Mouse (Mus musculus): ENCODE measurements around the gene Hras.

Hras gene

DNA sequence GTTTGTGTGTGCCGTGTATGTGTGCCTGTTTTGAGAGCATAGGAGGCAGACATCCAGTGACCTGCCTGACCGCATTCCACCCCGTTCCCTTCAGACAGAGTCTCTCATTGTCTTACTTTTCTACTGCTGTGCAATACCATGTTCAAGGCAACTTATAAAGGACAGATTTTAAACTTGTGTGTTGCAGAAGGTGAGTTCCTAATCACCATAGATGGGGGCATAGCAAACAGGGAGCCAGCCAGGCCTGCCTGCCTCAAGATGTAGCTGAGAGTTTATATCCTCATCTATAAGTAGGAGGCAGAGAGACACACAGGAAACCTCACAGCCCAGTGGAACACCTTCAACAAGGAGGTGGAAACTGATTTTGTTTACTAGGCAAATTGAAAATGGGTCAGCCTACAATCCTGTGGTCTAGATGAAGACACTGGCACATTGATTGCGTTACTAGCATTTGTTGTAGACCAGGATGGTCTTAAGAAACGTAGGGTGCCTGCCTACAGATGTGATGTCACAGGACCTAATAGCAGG lies 20.4 kb downstream of the Hras start:
- DNase-seq = no peak

DNA sequence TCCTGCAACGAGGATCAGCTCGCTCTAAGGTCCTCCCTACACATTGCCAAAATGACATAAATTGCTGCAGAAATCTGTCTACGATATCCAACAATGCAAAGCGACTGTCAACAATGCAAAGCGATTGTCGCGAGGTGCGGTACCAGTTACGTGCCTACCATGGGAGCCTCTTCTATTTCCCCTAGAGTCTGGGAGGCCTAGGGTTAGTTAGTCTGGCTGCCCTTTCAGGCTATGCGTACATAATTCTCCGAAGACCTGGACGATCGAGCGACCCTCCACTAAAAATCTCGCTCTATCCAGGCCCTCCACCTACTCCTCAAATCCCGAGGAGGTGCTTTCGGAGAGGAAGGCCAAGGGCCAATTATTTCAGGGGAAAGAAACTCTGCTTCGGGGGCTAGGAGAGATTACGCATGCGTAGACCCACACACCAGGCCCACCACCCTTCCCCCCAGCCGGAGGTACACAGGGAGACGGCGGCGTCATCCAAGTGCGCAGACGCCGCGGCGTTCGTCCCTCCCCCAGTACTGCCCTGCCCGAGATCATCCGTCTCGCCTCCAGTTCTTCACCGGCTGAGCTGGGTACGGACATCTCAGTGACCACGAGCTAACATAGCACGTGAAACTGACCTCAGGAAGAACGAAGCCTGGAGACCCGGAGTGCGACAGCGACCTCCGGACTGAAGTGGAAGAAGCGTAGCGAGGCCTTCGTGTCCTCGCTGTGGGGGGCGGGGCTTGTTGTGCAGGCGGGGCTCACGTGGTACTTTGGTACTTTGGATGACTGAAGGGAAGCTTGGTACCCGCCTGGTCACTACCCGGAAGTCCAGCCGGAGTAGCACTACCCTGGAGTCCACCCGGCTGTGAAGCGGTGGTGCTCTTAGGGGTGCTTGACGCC lies 21.4 kb downstream of the Hras start, which contains the start of gene Rnh1:
TSS of gene Rnh1 (minus strand) at position 742 of the 891 bp plus-strand sequence.
- peak; percentile 91 for DNase-seq

DNA sequence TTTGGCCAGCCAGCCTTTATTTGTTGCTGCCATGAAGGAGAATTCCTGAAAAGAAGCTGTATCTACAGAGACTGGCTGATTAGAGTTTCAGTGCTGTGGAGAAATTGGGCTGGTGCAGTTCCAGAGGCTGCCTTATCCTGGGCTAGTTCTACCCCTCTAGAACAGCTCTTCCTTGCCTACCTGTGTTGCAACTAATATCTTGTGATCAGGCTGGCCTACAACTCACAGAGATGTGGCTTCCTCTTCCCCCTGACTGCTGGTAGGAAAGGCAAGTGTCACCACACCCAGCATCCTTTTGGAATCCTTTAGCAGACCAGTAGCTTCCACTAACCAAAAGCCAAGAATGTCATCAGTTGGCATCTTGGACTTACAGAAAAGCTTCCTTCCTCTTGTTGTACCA lies 23.9 kb downstream of the Hras start:
- DNase-seq = no peak

DNA sequence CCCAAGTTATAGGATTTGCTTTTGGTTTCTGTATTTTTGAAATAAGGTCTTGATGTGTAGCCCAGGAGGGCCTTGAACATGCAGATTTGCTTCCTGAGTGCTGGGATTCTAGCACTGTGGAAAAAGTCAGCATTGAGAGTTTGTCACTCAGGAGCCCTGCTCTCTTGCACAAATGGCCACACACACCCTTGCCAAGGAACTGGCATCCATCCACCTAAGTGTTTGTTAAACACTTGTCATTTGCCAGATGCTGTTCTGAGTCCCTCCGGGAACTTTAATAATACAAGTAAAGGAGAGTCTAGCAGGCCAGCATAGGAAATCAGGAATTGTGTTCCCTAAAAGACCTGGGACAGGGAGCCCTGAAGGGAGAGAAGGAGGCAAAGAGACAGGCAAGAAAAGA lies 24.5 kb downstream of the Hras start:
- DNase-seq = peak; percentile 67

DNA sequence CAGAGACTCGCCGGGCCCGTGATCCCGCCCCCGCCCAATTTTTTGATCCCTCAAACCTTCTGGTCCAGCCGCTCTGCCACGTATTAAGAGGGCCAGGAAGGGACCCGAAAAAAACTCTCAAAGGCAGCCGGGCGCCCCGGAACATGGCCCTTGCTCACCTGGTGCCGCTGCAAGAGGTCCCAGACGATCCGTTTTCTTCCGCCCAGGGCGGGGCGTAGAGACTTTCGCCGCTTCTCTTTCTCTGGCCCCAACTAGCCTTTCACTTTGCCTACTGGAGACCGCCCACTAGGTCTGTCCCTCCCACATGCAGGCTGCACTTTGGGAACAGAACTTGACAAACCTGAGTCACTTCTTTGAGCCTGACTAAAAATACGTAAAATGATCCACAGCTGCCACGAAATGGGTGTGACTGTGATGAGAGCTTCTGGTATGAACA lies 25.3 kb downstream of the Hras start:
- peak; percentile 78 for DNase-seq

DNA sequence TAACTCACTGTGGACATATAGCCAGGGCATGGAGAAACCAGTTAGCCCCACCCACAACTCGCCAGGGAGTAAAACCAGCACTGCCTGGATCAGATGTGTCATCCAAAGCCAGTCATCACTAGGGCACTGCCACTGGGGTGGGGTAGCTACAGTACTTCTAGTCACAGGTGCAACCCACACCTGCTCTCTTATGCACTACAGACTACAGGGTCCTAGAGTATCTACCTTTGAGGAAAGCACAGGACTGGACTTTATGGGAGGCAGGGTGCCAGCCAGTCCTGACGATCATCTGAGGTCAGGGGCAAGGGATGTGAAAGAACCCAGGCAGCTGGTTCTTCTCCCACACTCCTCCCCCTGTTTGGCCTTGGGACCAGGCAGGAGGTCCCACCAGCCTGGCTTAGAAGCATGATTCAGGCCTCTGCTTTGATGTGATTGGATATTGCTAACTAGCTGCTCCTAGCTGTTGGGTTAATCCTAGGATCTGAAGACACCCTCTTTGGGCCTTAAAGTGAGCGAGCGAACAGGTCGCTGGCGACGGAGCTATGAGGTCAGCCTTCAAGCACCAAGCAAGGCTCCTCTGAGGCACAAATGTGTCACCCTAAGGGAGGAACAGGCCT lies 25.8 kb downstream of the Hras start:
- peak; percentile 64 for DNase-seq

DNA sequence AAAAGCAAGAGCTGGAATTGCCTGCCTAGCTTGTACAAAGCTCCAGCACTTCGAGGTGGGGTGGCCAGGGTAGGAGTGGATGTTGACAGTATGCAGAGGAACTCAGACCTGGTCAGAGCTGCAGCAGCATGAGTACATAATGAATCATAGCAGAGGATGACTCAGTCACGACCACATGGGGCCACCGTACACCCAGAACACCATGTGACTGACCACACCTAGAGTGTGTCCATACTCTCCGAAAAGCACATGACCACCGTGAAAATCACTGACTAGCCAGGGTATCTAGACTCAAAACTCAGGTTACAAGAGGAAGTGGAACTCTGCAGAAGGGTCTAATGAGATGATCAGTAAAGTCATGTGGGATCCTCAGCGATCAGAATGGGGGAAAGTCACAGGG lies 29.0 kb downstream of the Hras start:
- DNase-seq = peak; percentile 15

DNA sequence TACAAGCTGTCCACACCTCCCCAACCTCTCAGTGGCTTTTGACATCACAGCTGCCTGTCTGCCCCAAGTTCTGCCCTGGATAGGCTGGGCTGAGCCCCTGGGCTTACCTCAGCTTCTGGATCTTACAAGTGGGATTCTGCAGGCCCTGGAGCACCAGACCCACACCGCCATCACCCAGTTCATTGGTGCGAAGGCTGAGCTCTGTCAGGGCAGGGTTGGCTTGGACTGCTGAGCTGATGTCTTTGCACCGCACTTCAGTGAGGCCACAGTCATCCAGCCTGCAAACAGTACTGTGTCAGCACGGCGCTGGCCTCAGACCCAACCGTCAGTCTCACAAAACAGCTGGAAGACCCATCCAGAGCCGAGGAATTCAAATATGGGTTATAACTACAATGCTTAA lies 29.4 kb downstream of the Hras start:
- DNase-seq = no peak

DNA sequence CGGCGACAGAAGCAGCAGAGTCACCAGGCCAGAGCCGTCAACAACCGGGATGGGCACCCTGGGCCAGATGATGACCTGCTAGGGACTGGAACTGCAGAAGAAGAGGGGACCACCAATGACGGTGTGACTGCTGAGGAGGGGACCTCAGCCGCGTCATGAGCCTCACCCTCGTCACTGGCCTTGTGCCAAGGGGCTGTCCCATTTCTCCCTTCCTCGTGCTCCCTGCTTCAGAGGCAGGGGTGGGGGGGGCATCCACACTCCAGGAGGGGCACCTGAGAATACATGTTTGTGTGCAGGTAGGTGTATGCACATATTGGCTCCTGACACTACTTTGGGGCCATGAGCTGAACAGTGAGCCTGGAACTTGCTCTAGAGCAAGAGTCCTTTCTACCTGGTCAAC lies 38.4 kb downstream of the Hras start:
- DNase-seq = no peak

DNA sequence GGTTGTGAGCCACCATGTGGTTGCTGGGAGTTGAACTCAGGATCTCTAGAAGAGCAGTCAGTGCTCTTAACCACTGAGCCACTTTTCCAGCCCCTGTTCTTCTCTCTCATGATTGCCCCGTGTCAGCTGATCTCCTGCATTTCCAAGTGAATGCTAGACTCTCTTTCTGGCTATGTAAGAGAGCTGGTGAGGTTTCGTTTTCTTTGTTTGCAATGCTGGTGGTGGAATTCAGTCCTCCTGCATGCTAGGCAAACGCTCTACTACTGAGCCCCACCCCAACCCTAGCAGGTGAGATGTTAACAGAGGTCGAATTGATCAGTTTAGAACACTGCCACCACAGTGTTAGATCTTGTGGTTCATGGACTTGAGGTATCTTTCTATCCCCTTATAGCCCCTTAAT lies 45.2 kb downstream of the Hras start:
- no peak for DNase-seq

DNA sequence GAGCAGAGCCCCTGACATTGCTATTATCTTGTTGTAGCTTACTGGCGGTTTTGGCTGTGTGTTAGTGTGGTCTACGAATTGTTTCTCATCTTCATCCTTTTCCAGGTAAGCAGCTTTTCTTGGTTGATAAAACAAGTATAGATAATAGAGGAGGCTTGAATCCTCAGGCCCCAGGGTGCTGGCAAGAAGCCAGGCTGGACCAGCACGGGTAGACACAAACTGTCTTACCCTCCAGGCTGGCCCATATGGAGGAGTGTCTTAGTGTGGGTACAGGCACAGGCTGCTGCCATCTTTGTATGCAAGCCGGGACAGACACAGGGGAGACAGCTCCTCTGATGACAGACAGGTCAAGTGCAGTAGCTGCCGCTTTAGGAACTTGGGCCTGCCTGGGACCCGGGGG lies 46.8 kb downstream of the Hras start:
- DNase-seq = no peak

DNA sequence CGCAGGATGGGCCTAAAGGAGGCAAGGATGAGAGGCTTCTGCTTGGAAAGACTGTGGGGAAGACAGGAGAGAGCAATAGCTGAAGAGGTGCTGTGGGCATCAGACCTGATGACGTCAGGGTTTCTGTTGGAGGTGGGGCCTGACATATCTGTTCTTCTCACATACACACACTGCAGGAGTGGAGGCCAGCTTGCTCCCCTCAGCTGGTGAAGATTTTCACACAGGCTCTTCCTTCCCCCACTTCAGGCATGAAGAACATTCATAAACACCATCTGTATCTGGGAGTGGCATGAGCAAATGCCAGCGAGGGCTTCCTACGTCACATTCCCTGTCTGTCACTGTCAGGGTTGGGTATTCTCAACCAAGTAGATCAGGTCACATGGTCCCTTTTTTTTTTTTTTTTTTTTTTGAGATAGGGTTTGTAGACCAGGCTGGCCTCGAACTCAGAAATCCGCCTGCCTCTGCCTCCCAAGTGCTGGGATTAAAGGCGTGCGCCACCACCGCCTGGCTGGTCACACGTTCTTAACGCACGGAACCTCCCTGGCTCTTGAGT lies 47.7 kb downstream of the Hras start:
- DNase-seq = no peak

DNA sequence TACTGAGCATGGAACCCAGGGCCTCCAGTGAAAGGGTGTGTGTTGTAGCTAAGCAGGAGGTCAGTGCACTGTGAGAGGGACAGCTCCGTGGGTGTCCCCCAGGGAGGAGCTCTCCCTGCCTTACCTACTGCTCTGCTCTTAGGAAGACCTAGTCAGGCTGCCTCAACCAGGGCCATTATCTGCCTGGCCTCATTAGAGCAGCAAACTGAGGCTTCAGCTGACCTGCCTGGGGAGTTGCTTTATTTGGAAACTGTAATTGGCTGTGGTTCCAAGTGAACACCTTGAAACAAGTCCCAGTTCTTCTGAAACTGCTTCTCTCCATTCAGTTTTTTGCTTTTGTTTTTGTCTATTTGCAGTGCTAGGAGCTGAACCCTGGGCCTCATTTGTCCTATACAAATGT lies 48.4 kb downstream of the Hras start:
- no peak for DNase-seq

DNA sequence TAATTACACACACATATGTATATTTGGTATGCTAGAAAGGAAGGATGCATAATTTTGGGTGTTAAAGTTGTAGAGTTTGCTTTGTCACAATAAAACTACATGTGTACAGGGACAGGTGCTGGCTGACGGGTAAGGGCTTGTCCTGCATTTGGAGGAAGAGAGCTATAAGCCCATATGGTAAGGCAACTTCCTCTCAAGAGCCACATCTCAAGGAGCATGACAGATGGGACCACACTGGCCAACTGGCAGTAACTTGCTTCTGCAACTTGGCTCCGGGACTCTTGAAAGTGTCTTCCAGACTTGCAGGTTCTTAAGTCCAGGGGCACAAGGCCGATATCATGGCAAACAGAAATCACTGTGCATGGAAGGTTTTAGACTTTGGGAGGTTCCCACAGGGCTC lies 49.2 kb downstream of the Hras start:
- DNase-seq = no peak

DNA sequence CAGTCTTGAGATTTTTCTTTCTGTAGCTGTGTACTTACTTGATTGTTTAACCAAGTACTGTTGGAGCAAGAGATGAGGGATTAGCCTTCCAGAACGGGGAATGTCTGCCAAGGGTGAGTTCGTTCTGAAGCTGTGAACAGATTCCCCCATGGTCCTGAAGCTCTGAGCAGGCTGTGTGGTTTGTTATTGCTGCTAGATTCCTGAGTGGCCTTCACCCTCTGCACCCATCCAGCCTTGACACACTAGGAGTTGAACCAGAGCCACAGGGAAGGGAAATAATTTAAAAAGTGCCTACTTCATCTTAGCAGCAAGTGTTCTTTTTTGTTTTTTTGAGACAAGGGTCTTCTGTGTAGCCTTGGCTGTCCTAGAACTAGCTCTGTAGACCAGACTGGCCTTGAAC lies 49.9 kb downstream of the Hras start:
- no peak for DNase-seq

DNA sequence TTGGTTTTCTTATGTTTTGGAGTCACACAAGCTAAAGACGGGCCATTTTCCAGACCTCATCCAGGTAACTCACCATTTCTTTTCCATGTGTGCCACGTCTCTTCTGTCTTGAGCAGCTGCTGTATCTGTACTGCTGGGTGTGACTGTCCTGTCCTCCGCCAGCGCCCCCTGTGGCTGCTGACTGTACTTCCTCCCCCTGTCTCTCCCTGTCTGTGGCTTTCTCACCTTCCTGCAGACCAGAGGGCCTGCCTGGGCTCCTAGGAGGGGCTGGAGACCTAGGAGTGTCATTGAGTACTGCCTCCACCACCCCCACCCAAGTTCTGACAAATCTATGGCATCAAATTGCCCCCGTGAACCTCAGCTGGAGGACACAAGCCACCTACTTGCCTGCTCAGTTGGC lies 50.7 kb downstream of the Hras start:
- peak; percentile 54 for DNase-seq

DNA sequence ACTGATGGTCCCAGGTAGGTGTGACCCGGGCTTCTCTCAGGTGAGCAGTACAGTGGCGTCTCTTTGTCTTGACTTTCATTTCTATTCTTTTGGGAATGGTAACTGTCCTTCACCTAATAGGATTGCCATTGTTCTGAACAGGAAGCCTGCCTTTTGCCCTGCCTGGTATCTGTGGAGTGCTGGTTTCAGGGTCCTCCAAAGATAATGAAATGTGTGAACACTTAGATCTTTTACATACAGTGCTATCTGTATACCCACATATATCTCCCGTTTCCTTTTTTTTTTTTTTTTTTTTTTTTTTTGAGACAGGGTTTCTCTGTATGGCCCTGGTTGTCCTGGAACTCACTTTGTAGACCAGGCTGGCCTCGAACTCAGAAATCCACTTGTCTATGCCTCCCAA lies 52.5 kb downstream of the Hras start:
- DNase-seq = no peak

Measured in lung, postnatal 14 days (tissue).